Mouse (Mus musculus): ENCODE data around the gene Cpvl.

DNA sequence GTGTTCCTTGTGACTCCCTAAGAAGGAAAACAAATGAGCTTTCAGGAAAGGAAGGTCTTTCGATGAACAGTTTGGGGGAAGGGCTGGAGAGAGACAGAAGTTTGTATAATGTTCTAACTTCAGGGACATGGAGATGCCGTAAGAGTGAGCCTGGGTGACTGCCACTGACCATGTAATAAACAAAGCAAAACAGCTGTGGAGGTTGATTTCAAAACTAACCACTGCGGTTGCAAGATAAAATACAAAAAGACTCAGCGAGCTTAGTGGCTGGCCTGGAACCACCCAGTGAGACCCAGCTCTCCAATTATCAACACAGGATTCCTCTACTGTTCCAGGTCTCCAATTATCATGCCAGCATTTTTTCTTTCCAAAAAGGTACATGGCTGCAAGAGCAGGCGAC lies 33.6 kb downstream of the Cpvl start:
- TF ChIP-seq CTCF (conservative IDR thresholded peaks at IDR 0.05; ENCODE audit: insufficient read depth, insufficient read length, low read depth, low read length) = no peak
- TF ChIP-seq POLR2A (IDR thresholded peaks at IDR 0.05; ENCODE audit: low read depth, low read length) = no peak
